Mouse (Mus musculus) retina, adult 2 months (tissue): ENCODE measurements at regions not wholly inside any gene's neighbourhood (a gene's known extent, or its start where the extent isn't known, plus 50 kb on each side); places are given as distances from the start of the nearest gene placed in this dataset.

Experiments used
- DNase-seq: peaks from one replicate; pipeline ENCODE4 v3.0.0-alpha.2; 2012; ENCODE audit warnings: low read depth, low spot score

DNA sequence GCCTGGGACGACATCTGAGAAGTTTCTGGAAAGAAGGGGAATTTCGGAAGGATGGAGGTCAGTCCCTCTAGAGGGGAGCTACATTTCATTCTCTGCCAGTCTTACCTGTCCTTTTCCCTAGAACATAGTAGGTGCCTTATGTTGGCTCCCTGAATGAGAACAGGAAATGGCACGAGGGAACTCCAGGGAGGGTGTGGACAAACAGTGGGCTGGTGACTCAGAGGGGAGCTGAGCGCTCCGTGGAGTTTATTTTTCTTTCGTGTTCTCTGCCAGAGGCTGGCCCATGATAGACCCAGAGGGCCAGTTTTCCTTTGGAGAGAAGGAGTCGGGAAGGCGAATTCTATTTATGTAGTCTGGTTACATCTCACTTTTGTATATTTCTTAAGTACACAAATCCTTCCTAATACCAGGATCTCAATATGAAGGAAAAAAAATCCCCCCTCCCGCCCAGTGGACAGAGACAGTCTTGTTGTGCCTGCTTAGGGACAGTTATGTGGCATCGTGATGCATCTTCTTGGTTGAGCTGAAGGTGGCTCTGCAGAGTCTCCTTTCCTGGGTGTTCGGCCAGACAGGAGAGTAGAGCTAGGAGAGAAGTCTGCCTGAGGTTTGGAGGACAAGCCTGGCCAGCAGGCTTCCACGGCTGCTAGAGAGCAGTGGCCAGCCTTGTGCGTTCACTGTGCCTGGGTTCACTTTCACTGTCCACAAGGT lies 84.3 kb upstream of the Rbpj start:
- DNase-seq, result no peak

DNA sequence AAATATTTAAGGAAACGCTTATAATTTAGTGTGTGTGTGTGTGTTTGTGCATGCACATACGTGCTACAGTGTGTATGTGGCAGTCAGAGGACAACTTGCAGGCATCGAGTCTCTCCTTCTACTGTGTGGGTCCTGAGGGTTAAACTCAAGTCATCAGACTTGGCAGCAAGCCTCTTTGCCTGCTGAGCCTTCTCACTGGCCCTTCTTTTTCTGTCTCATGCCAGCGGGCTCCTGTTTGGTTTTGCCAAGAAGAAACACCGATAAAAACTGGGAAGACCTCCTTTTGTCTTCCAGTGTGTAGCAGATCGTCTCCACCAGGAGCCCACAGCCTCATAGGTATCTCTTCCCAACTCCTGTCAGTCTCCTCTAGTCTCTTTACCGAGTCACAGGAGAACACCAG lies 81.9 kb upstream of the Rbpj start:
- no peak for DNase-seq

DNA sequence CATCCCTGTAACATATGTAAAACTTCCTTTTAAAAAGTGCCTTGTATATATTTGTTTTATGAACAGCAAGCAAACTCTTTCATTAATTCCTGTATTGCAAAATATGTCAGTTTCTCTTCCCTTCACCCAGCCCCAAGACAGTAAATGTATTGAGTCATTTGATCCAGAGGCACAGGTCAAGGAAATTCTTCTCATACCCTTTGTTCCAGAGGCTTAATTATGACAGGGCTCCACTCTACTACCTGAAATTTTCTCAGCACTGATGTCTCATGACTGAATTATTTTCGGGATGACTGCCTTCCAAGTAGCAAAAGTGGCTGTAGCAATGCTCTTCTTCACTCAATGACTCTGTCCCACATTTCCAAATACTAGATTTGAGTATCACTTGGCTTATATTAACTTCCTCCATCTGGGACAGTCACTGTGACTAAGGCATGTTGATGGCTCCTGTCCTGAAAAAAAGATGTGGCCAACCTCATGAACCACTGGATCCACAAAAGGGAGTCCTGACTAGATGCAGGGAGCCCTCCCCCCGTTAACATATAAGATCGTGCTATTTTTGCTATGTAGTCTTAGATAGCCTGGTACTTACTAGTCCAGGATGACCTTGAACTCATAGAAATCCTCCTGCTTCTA lies 80.3 kb upstream of the Rbpj start:
- no peak for DNase-seq

DNA sequence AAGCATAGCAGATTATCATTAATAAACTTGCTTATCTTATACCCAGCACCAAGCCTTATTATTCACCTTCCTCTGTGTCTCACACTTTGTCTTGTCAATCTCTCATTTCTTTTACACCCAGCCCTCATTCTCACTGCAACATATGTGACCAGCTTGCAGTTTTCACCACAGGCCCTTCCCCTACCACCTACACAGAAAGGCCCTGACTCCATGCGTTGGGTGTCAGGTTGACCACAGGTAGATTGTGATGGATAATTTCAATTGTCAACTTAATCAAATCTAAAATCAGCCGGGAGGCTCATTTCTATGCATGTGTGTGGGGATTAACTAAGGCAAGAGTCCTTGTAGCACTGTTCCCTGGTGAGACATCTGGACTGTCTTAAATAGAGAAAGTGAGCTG lies 72.4 kb upstream of the Rbpj start:
- no peak for DNase-seq

DNA sequence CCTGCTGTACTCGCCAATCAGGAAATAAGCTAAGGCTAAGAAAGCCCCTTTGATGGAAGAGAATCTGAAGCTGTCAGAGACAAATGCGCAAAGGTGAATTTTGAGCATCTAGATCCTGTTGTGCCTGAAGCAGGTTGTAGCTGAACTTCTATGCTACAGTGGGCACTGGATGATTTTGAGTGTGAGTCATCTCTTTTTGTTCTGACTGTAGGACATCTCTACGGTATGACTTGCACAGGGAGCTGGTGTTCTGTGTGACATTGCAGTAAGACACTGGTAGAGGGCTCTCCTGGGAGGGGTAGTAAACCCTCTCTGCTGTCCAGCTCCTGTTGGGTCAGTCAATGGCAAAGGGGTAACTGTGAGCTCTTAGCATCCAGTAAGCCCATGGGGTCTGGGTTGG lies 71.4 kb upstream of the Rbpj start:
- no peak for DNase-seq

DNA sequence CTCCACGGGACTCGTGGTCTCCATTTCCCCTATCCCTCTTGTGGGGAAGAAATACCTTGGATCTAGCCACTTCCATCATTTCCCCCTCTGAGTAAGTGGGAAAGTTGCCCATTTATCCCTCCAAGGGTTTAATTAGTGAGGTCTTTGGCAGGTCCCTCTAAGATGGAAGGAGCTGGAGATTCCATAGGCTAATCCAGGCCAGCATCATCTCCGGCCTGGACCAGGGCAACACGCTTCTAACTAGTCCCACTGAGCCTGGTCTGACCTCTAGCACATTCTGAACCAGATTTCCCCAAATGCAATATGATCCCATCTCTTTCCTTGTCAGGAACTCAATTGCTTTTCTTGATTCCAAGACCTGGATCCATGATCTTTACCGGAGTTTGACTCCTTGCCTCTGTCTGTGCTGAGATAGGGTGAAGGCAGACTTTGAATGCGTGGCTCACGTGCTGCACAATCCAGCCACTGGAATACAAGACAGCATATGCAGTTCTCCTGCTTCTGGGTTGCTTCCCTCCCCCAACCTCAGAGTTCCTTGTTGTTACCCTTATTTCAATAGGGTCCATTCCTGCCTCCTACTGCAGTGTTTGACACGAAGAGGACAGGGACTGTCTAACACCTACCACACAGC lies 67.4 kb upstream of the Rbpj start:
- DNase-seq, result no peak

DNA sequence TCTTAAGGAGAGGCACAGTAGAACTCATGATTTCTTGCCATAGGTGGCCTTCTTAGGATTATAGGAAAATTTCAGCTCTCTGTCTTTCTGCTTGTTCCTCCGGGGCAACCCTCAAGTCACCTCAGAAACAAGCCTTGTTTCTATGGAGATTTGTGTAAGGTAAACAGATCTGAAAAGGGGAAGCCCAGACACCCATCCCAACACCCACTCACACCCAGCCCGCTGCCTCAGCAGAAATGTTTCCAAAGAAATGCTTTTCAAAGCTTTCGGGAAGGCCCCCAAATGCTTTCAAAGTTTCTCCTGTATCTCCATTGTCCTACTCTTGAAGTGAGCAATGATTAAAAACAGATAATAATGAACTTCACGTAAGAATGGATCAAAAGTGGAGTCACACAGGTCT lies 64.9 kb upstream of the Rbpj start:
- DNase-seq, result no peak

DNA sequence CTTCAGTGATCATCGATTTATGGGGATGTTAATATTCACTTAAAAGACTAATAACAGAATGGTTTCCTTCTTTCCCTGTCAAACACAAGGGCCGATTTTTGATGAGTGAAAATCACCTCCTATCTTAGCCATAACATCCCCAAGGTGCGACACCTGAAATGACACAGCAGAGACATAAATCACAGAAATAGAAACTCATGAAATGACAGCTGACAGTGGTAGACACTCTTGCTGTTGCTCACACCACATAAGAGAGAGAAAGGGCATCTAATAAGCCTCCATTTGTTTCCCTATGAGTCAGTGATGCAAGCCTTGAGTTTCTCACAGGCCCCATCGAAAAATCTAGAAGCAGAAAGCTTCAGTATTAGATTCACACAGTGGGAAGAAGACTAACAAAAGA lies 63.9 kb upstream of the Rbpj start:
- no peak for DNase-seq

DNA sequence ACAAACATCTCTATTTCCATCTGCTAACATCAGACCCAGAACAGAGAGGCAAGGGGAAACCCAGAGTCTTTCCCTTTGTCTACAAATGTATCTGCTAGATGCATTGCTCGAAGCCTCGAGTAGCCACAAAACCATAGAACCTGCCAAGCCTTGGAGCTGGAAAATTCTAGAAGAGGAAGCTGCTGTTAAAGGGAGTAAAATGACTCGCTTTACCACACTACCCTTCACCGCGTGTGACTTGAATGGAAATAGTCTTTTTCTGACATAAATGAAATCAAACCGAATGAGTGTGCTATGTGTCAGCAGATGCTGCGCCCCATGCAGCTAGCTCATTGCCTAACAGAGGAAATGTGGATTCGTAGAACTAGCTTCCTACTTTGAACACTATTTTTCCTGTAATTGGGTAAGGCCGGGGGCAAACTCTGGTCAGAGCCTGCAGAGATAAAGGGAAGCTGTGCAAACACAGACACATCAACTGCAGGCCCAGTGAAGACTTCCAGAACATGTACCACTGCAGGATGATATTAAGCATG lies 63.3 kb upstream of the Rbpj start:
- DNase-seq, result no peak

DNA sequence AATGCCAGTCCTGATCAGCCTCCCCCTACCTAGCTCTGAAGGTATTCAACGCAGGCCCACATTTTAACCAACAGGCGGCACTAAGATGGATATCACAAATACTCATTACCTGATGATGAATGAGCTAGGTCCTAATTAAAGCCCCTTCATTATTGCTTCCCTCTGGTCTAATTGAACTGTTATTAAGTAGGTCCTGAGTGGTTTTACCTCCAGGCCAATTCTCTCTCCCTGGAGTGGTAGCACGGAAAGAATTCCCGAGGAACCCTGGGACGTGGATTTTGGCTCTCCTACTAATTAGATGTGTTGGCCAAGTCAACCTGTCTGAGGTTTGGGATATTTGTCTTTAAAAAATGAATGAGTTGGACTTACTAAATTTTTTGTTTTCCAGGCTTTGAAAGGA lies 60.0 kb upstream of the Rbpj start:
- no peak for DNase-seq

DNA sequence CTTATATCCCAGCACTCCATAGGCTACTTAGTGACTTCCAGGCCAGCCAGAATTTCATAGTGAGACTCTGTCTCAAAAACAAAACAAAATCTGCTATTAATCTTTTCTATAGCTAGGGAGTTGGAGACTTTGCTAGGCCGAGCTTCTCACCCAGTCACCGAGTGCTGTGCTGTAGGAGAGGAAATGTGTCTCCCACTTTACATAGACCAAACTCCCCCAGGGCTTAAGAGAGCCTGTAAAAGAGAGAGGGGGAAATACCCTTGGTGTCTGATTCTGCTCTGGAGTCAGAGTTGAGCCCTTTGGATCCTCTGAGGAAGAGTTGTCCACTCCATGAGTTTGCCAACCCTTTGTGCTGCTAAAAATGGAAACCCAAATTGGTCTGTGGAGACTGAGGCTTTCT lies 58.3 kb upstream of the Rbpj start:
- DNase-seq, result no peak

DNA sequence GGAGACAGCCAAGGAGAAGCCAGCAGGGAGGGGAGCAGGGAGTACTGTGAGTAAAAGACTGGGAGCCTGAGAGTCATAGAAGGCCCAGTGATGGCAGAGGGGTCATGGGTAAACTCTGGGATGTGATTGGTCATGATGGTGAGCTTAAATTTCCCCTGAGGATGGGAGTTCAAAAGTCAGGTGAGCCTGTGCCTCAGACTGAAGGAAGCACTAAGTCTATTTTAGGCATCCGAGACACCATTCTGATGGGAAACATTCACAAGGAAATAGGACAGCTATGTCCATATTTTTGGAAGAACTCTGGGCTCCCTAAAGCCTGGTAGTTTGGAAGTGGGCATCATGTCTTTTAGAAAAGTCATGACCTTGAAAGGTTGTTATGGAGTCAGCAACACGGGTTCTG lies 57.7 kb upstream of the Rbpj start:
- no peak for DNase-seq

DNA sequence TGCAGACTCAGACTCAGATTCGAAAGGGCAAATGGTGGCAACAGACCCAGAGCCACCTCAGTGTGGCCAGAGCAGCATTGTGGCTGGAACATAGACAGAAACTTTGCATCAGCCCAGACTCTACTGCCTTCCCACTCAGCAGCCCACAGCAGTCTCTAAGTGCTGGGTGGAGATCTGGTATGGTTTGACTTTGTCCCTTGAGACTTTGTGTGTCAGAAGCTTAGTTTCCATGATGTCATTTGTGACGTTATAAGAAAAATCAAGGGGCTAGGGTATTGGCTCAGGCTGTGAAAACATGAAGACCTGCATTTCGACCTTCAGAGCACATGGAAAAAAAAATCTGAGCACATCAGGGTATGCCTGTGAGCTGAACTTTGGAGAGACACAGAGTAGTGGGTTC lies 56.2 kb upstream of the Rbpj start:
- no peak for DNase-seq

DNA sequence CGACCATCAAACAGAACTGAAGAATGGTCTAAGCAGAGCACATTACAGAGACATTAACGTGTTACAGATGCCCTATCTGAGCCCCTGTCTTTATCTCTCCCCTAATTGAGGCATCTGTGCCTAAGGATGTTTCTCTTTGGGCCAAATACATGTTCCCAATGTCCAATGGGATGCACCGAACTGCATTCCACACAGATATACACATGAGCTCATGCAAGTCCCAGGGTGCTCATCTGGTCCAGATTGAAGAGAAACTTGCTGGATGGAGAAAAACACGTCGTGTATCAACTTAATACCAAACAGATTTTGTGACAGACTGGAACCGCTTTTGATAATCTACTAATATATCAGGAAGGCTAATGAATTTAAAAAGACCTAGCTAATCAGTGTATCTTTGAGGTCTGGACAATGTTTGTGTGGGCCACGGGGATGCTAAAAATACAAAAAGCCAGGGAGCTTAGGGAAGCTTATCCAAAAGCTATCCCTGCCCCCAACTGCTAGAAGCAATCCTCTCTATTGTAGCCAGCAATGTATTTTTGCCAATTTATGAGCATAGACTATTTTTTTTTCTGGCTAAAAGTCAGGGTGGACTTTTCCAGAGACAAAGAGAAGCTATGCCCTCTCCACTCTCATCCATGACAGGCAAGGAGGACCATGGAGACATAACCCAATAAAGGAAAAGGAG lies 53.4 kb upstream of the Rbpj start:
- DNase-seq, result peak; percentile 9

DNA sequence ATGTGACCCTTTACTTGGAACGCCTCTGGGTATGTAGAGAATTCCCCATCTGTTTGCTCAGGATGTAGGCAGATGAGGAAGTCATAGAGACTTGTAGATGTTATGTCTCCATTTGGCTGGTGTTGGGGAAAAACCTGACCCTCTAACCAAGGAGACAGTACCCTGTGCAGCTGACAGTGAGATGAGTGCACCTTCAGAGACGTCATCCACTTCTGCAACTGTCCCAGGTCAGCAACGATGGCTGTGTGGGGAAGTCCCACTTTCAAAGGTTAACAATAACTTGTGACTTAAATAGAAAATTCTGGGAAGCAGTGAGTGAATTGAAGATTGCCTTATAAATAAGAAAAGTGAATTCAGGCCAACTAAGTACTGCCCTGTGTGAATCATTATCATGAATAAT lies 52.3 kb upstream of the Rbpj start:
- no peak for DNase-seq

DNA sequence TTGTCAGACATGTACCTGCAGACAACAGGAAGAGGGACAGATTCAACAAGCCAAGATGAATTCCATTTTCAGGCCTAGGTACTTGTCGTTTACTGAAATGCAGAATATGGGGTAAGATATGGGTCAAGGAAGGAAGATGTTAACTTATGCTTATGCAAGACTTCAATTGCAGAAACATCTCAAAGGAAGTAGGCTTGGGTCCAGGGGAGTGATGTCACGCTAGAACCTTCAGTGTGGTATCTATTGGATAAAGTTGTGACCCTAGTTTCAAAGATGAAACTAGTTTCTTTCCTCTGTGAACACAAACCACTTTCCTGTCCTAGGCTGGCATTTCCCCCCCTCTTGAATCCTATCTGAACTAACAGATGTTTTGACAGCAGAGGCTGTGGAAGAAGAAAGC lies 50.5 kb upstream of the Rbpj start:
- no peak for DNase-seq
